Mouse (Mus musculus) E14TG2a.4 (cell line): ENCODE measurements around the gene Ssr4.
A peak's percentile ranks its signal among the peaks of the same experiment; 100 is the strongest.

Experiments used
- CTCF ChIP-seq: conservative IDR thresholded peaks from 2 replicates; pipeline ENCODE4 v1.5.1; 2014; ENCODE audit warnings: low read length
- NANOG ChIP-seq: IDR thresholded peaks from 2 replicates; pipeline ENCODE4 v1.6.1; 2014; ENCODE audit warnings: borderline replicate concordance, low read length, mixed read lengths

GRCm38 (mm10) chrX:73786364-73787224 is at the start of gene Ssr4, which contains the start of gene Idh3g:
- TF ChIP-seq CTCF: 0 out of 2 replicates have a peak, but pooled peaks have one; percentile 5
- TF ChIP-seq NANOG: no peak
